Mouse (Mus musculus): ENCODE measurements at regions not wholly inside any gene's neighbourhood (a gene's known extent, or its start where the extent isn't known, plus 50 kb on each side); places are given as distances from the start of the nearest gene placed in this dataset.

DNA sequence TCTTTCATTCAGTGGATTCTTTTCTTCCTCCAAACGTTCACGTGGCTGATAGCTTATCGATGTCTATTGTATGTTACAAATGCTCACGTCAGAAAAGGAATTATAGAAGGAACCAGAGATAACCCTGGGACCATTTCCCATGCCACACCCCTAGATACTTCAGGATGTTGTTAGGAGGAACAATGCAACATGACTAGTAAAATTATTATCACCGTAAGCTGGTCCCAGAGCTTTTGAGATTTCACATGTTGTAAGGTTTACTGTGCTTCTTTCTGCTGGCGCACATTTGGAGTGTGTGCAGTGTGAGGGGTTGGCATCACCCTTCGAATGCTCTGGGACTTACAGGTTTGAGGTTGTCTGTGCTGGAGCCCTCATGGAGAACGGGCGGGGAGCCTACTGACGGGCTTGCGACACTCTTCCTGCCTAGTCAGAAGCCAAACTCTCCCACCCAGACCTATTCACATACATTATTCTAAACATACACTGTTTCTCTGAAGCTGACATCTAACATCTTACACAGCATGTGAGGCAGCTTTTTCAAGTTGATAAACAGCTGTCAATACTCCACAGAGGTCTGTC, 118.2 kb upstream of the Ednrb start:
- no peak for TF ChIP-seq POLR2A (IDR thresholded peaks at IDR 0.05; ENCODE audit: control insufficient read depth, extremely low read depth, insufficient read depth, low read length, poor library complexity)
- no peak for TF ChIP-seq CTCF (IDR thresholded peaks at IDR 0.05; ENCODE audit: borderline replicate concordance, control insufficient read depth, extremely low read depth, insufficient read depth, low read length, poor library complexity)
